In genomic region chr14:73474636-73475093, GRCm38 (mm10) we compare ENCODE assay signal across 9 mouse cellular contexts. TPM values are rescaled to one million over a fixed set of nuclear protein-coding genes. Genes with fewer than 3 reads are reported as not detected.
DNase-seq lines count a peak whose midpoint lies in the region; ATAC-seq and TF ChIP-seq lines count a peak whose summit lies in the region.
"Had no signal": no experiment of that assay in that cellular context is flagged by ENCODE, and none has a peak within 500 bp of the region (broad histone marks: within the 10 kb centered on the region; RNA-seq: fewer than 3 reads in every experiment).

No protein-coding gene starts in this region.

- no peak overlapping the region for H3K9ac ChIP-seq in hindbrain, postnatal 0 days (replicated peaks; ENCODE audit: low read length)
- H3K9ac ChIP-seq in midbrain, embryonic 13.5 days (replicated peaks), result no peak overlapping the region

- TF ChIP-seq POLR2A in embryonic fibroblast, embryonic 13.5 days (IDR thresholded peaks at IDR 0.05; ENCODE audit: low read depth, low read length), result no peak

- TF ChIP-seq CTCF in embryonic fibroblast, embryonic 13.5 days (IDR thresholded peaks at IDR 0.05; ENCODE audit: borderline replicate concordance, insufficient read depth, low read length), result no peak
- TF ChIP-seq CTCF in hindbrain, postnatal 0 days (IDR thresholded peaks at IDR 0.05; ENCODE audit: low read depth), result peak; percentile 73

- H3K9me3 ChIP-seq in hindbrain, postnatal 0 days (ENCODE audit: low read length), result no peaks in the 10 kb centered on the region
- H3K9me3 ChIP-seq in midbrain, embryonic 13.5 days, result no peaks in the 10 kb centered on the region

- intact Hi-C loops in heart, postnatal 25 days (cut with DNase I), result loop anchor here (1.0 to 2.0 kb wide), 3 partner anchors 89 to 370 kb away; partner anchors contain the start of gene Itm2b
- intact Hi-C loops in left cerebral cortex, postnatal 14 days (cut with DNase I), result loop anchor here (2.0 to 5.0 kb wide), 3 partner anchors 90 to 367 kb away; partner anchors contain the start of genes Itm2b and Rb1

- peaks cover 7% of the 10 kb centered on the region; the same call in 1 of the 2 replicates for H3K4me1 ChIP-seq in embryonic fibroblast, embryonic 13.5 days (ENCODE audit: control insufficient read depth, insufficient read depth, low read length)
- peaks cover 13% of the 10 kb centered on the region; the same call in 1 of the 2 replicates for H3K4me1 ChIP-seq in hindbrain, postnatal 0 days (ENCODE audit: insufficient read depth, low read length)
- H3K4me1 ChIP-seq in midbrain, embryonic 13.5 days (replicated peaks), result peaks cover 20% of the 10 kb centered on the region; the same call in 1 of the 2 replicates

- H3K4me2 ChIP-seq in hindbrain, postnatal 0 days (ENCODE audit: low read depth, low read length), result 0 out of 2 replicates have a peak overlapping the region, but pooled peaks have one; percentile 30
- no peak overlapping the region for H3K4me2 ChIP-seq in midbrain, embryonic 13.5 days (replicated peaks)

- 17% methylated on average over 7 of the region's 7 CpGs for WGBS in hindbrain, postnatal 0 days
- 25% methylated on average over 7 of the region's 7 CpGs for WGBS in midbrain, embryonic 13.5 days

- H3K4me3 ChIP-seq in embryonic fibroblast, embryonic 13.5 days (ENCODE audit: insufficient read depth, low read length), result no peak overlapping the region
- no peak overlapping the region for H3K4me3 ChIP-seq in hindbrain, postnatal 0 days (ENCODE audit: low read length)
- H3K4me3 ChIP-seq in midbrain, embryonic 13.5 days (replicated peaks), result no peak overlapping the region
- H3K4me3 ChIP-seq: erythroblast, embryonic 14.5 days had no signal

- 0 out of 2 replicates have a peak, but pooled peaks have one; percentile 31 for ATAC-seq in hindbrain, postnatal 0 days
- ATAC-seq in midbrain, embryonic 13.5 days, result 0 out of 2 replicates have a peak, but pooled peaks have one; percentile 66

- H3K27me3 ChIP-seq in hindbrain, postnatal 0 days (ENCODE audit: insufficient read depth, low read length), result no peaks in the 10 kb centered on the region
- no peaks in the 10 kb centered on the region for H3K27me3 ChIP-seq in midbrain, embryonic 13.5 days

- DNase-seq in heart, adult 9 months (ENCODE audit: low spot score in 2 of 2), result peak; percentile 51 to 72
- DNase-seq in heart, postnatal 25 days (ENCODE audit: low spot score), result no peak
- peak; percentile 11 for DNase-seq in WW6 (ENCODE audit: low read depth, low spot score)
- peak; percentile 75 for DNase-seq in hindbrain, postnatal 0 days (ENCODE audit: low spot score)
- DNase-seq in left cerebral cortex, postnatal 14 days (ENCODE audit: low spot score in 2 of 2), result peak; percentile 70 to 80
- no peak for DNase-seq in urinary bladder, adult 2 months (ENCODE audit: low spot score)

- peak overlapping the region; percentile 54 for H3K27ac ChIP-seq in embryonic fibroblast, embryonic 13.5 days (ENCODE audit: insufficient read depth, low read length)
- peak overlapping the region; percentile 80 for H3K27ac ChIP-seq in hindbrain, postnatal 0 days
- no peak overlapping the region for H3K27ac ChIP-seq in midbrain, embryonic 13.5 days

- H3K36me3 ChIP-seq in hindbrain, postnatal 0 days (ENCODE audit: insufficient read depth, low read length), result no peaks in the 10 kb centered on the region
- H3K36me3 ChIP-seq in midbrain, embryonic 13.5 days, result no peaks in the 10 kb centered on the region

RNA-seq across cellular contexts. Expression of gene Med4, which starts 35.2 kb away (rescaled TPM):
- 10 to 100 TPM; 21.4 to 22.4 TPM for total RNA-seq in heart, postnatal 25 days (2021)
- 26.5 and 28.2 TPM in 2 replicates for polyA plus RNA-seq in embryonic fibroblast, embryonic 13.5 days (2011; ENCODE audit: insufficient read length, low read depth, missing spikeins)
- 19.4 and 20.8 TPM in 2 replicates for total RNA-seq in hindbrain, postnatal 0 days (2014; rRNA removed)
- polyA plus RNA-seq in hindbrain, postnatal 0 days (2015; fragmentation: Nextera tagmentation; extraction: Ambion mirVana), result 77.1 and 79.1 TPM in 2 replicates
- 10 to 100 TPM; 25.3 to 27.5 TPM for total RNA-seq in left cerebral cortex, postnatal 14 days (2021)
- polyA plus RNA-seq in midbrain, embryonic 13.5 days (2015; fragmentation: Nextera tagmentation; extraction: Ambion mirVana), result 91.2 and 96.7 TPM in 2 replicates
- polyA plus RNA-seq in urinary bladder, adult 2 months (2012; rRNA removed), result 30.3 and 35.6 TPM in 2 replicates

RNA-seq across cellular contexts. Expression of gene Sucla2, which starts 50.5 kb away (rescaled TPM):
- total RNA-seq in heart, postnatal 25 days (2021), result 100 to 1,000 TPM; 787 to 854 TPM
- 83.1 and 91.1 TPM in 2 replicates for polyA plus RNA-seq in embryonic fibroblast, embryonic 13.5 days (2011; ENCODE audit: insufficient read length, low read depth, missing spikeins)
- total RNA-seq in hindbrain, postnatal 0 days (2014; rRNA removed), result 65.4 and 73.9 TPM in 2 replicates
- 157 and 160 TPM in 2 replicates for polyA plus RNA-seq in hindbrain, postnatal 0 days (2015; fragmentation: Nextera tagmentation; extraction: Ambion mirVana)
- total RNA-seq in left cerebral cortex, postnatal 14 days (2021), result 100 to 1,000 TPM; 150 to 155 TPM
- 108 and 111 TPM in 2 replicates for polyA plus RNA-seq in midbrain, embryonic 13.5 days (2015; fragmentation: Nextera tagmentation; extraction: Ambion mirVana)
- 76.3 and 78.1 TPM in 2 replicates for polyA plus RNA-seq in urinary bladder, adult 2 months (2012; rRNA removed)

Comparison
In these comparisons a context has a peak if more than half of its experiments do, and no peak if none do; other contexts are left out.
1. DNase-seq: peak in heart, adult 9 months (2 of 2), WW6 (single experiment), hindbrain, postnatal 0 days (single experiment) and left cerebral cortex, postnatal 14 days (2 of 2); none in heart, postnatal 25 days (single experiment) and urinary bladder, adult 2 months (single experiment).